Mouse (Mus musculus): ENCODE measurements around the gene Npvf. TPM values are rescaled to one million over a fixed set of nuclear protein-coding genes. Genes with fewer than 3 reads are reported as not detected.

The Npvf gene
- total RNA-seq (2022), result not detected

GRCm38 (mm10) chr6:50654356-50654755 is at the start of gene Npvf:
Gene Npvf, minus strand, starts transcription at chr6:50654439.
- no peak for DNase-seq (ENCODE audit: low spot score in 2 of 2)

GRCm38 (mm10) chr6:50689121-50689815 is 35.0 kb upstream of the Npvf start:
- DNase-seq (ENCODE audit: low spot score in 2 of 2), result peak; percentile 32 to 38

- peak in 1 of 2 experiments; percentile 16 for DNase-seq (ENCODE audit: low spot score in 2 of 2)
These were observed 30.6 kb upstream of the Npvf start for GRCm38 (mm10) chr6:50684646-50685415.

- DNase-seq (ENCODE audit: low spot score in 2 of 2), result no peak
These were observed 27.3 kb upstream of the Npvf start for GRCm38 (mm10) chr6:50681491-50681890.

- DNase-seq (ENCODE audit: low spot score in 2 of 2), result no peak
These were observed 26.3 kb upstream of the Npvf start for GRCm38 (mm10) chr6:50680224-50681215.

GRCm38 (mm10) chr6:50679486-50679828 is 25.2 kb upstream of the Npvf start:
- DNase-seq (ENCODE audit: low spot score in 2 of 2), result no peak

- DNase-seq (ENCODE audit: low spot score in 2 of 2), result peak; percentile 65 to 79
These were observed 24.7 kb upstream of the Npvf start for GRCm38 (mm10) chr6:50678826-50679485.

GRCm38 (mm10) chr6:50671191-50671590 is 17.0 kb upstream of the Npvf start:
- no peak for DNase-seq (ENCODE audit: low spot score in 2 of 2)

GRCm38 (mm10) chr6:50666937-50667336 is 12.7 kb upstream of the Npvf start:
- DNase-seq (ENCODE audit: low spot score in 2 of 2), result no peak

- no peak for DNase-seq (ENCODE audit: low spot score in 2 of 2)
These were observed 10.8 kb upstream of the Npvf start for GRCm38 (mm10) chr6:50665020-50665419.

- no peak for DNase-seq (ENCODE audit: low spot score in 2 of 2)
These were observed 10.0 kb upstream of the Npvf start for GRCm38 (mm10) chr6:50664193-50664592.

- DNase-seq (ENCODE audit: low spot score in 2 of 2), result no peak
These were observed 8.8 kb upstream of the Npvf start for GRCm38 (mm10) chr6:50662925-50663583.

- DNase-seq (ENCODE audit: low spot score in 2 of 2), result no peak
These were observed 7.5 kb upstream of the Npvf start for GRCm38 (mm10) chr6:50661729-50662128.

- DNase-seq (ENCODE audit: low spot score in 2 of 2), result no peak
These were observed 4.2 kb upstream of the Npvf start for GRCm38 (mm10) chr6:50658466-50658865.

GRCm38 (mm10) chr6:50658018-50658417 is 3.8 kb upstream of the Npvf start:
- DNase-seq (ENCODE audit: low spot score in 2 of 2), result no peak

- DNase-seq (ENCODE audit: low spot score in 2 of 2), result no peak
These were observed 2.2 kb upstream of the Npvf start for GRCm38 (mm10) chr6:50656426-50656825.

- no peak for DNase-seq (ENCODE audit: low spot score in 2 of 2)
These were observed 1.7 kb upstream of the Npvf start for GRCm38 (mm10) chr6:50655925-50656324.

- DNase-seq (ENCODE audit: low spot score in 2 of 2), result no peak
These were observed 6.6 kb downstream of the Npvf start for GRCm38 (mm10) chr6:50647656-50648055.

GRCm38 (mm10) chr6:50646659-50647058 is 7.6 kb downstream of the Npvf start:
- DNase-seq (ENCODE audit: low spot score in 2 of 2), result no peak

GRCm38 (mm10) chr6:50644701-50645100 is 9.5 kb downstream of the Npvf start:
- DNase-seq (ENCODE audit: low spot score in 2 of 2), result no peak

GRCm38 (mm10) chr6:50641898-50642297 is 12.3 kb downstream of the Npvf start:
- DNase-seq (ENCODE audit: low spot score in 2 of 2), result no peak

All from layer of hippocampus, adult 8-10 months (tissue).